Mouse (Mus musculus) olfactory bulb, adult 2 months (tissue): ENCODE data around the gene Rbfox3. TPM values are rescaled to one million over a fixed set of nuclear protein-coding genes. Genes with fewer than 3 reads are reported as not detected.

Experiments used
- H3K27ac ChIP-seq: fragments of 200-500 bp; 2 replicates; pipeline ENCODE4 v1.5.1; 2012; ENCODE audit warnings: low read depth, low read length; ENCODE audit not compliant: insufficient read depth
- H3K4me1 ChIP-seq: fragments of 200-500 bp; 2 replicates; pipeline ENCODE4 v1.6.1; 2012; ENCODE audit warnings: low read length; ENCODE audit not compliant: control insufficient read depth, insufficient read depth
- H3K4me3 ChIP-seq: fragments of 200-500 bp; 2 replicates; pipeline ENCODE4 v1.5.1; 2012; ENCODE audit warnings: mild to moderate bottlenecking, low read depth, low read length, moderate library complexity; ENCODE audit not compliant: insufficient read depth
- CTCF ChIP-seq: fragments of 200-500 bp; IDR thresholded peaks from 2 replicates; pipeline ENCODE4 v1.5.1; 2012; ENCODE audit warnings: low read depth, mild to moderate bottlenecking, low read length, moderate library complexity; ENCODE audit not compliant: insufficient read depth
- POLR2A ChIP-seq: fragments of 200-500 bp; IDR thresholded peaks from 2 replicates; pipeline ENCODE4 v1.6.1; 2012; ENCODE audit warnings: mild to moderate bottlenecking, low read depth, low read length, moderate library complexity; ENCODE audit not compliant: insufficient read depth
- WGBS: fragments of 180-500 bp; shearing (Covaris S2); methylation state at CpG from one replicate; pipeline ENCODE4 v1.1.7; 2018; 5-methylcytosine and 5-hydroxymethylcytosine counted together
- polyA plus RNA-seq: library from polyadenylated mRNA; stranded (reverse); fragments of >200 nt; gene quantifications from 2 replicates; pipeline ENCODE4 v1.2.4, GENCODE M21; 2012; ENCODE audit warnings: low replicate concordance; ENCODE audit not compliant: missing spikeins, insufficient read depth, insufficient read length

The Rbfox3 gene
- polyA plus RNA-seq: 164 TPM in 1 of 2 replicates, not detected in the other

DNA sequence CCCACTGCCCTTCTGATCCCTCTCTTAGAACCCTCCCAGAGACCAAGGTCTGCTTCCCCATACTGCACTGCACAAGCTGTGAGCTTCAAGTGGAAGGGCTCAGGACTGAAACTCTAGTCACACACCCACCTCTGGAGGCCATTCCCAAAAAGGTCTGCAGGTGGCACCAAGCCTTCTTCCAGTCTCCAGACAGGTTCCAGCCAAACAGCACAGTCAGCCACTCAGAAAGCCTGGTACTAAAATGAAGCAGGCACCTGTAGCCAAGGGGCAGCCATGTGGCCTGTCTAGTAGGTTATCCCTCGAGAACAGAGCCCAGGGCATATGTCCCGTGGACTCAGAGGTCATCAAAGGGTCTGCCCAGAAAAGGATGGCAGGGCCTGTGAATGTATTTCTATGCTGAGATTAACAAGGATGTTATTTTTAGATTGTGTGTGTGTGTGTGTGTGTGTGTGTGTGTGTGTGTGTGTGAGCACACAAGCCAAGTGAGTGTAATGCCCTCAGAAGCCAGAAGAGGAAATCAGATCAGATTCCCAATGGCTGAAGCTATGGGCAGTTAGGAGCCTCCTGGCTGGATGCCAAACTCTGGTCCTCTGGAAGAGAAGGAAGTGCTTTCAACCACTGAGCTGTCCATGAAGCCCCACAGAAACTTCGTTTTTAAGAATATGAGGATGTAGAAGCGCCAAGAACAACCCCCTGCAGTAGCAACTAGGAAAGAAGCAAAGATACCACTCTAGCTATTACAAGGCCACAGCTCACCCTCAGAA lies at the start of gene Rbfox3:
TSS of gene Rbfox3 (minus strand) at position 291 of the 764 bp plus-strand sequence.
- no peak within 1 kb of the TSS for H3K4me3 ChIP-seq
- H3K27ac ChIP-seq: no peak within 1 kb of the TSS
- TF ChIP-seq POLR2A (no peak), CTCF (0 out of 2 replicates have a peak, but pooled peaks have one; percentile 25)
- peaks cover 36% of the 10 kb centered on the region for H3K4me1 ChIP-seq
- 61% methylated on average over 4 of the region's 4 CpGs for WGBS

- H3K4me1 ChIP-seq: peaks cover 61% of the 10 kb centered on the region
- H3K27ac ChIP-seq: 0 out of 2 replicates have a peak overlapping the region, but pooled peaks have one; percentile 33
- H3K4me3 ChIP-seq: no peak overlapping the region
- no peak for TF ChIP-seq CTCF
- WGBS: 36% methylated on average over 3 of the region's 3 CpGs
Observed at GRCm38 (mm10) chr11:118960649-118961048, 49.3 kb upstream of the Rbfox3 start.

GRCm38 (mm10) chr11:118957070-118957471 lies 45.7 kb upstream of the Rbfox3 start:
- Histone ChIP-seq H3K4me3 (no peak overlapping the region), H3K4me1 (peaks cover 62% of the 10 kb centered on the region), H3K27ac (no peak overlapping the region)
- no peak for TF ChIP-seq POLR2A
- no peak for TF ChIP-seq CTCF
- 31% methylated on average over 14 of the region's 14 CpGs for WGBS

- H3K4me1 ChIP-seq: peaks cover 50% of the 10 kb centered on the region
- H3K27ac ChIP-seq: peak overlapping the region; percentile 23; the same call in 1 of the 2 replicates
- 23% methylated on average over 6 of the region's 6 CpGs for WGBS
- TF ChIP-seq POLR2A (no peak), CTCF (no peak)
- H3K4me3 ChIP-seq: no peak overlapping the region
Observed at GRCm38 (mm10) chr11:118955016-118955415, 43.6 kb upstream of the Rbfox3 start.

DNA sequence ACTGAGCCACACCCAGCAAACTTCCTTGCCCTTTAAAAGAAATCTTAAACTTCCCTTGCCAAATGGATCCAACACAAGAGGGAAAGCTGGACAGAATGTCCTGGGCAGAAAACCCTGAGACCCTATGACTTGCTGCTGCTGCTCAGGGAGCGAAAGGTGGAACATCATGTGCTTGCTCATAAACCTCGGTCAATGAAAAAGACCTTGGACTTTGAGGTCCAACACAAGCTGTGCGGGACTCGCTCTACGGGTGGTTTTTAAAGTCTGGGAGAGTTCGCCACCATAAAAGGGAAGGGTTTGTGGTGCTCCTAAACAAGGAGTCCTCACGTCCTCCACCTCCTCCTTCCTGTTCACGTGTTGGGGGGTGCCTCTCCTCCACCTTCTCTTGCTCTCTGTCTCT lies 34.5 kb upstream of the Rbfox3 start:
- Histone ChIP-seq H3K27ac (no peak overlapping the region), H3K4me1 (peaks cover 4% of the 10 kb centered on the region; the same call in 1 of the 2 replicates), H3K4me3 (no peak overlapping the region)
- WGBS: 97% methylated on average over 8 of the region's 8 CpGs
- no peak for TF ChIP-seq CTCF
- TF ChIP-seq POLR2A: no peak

GRCm38 (mm10) chr11:118941268-118941667 lies 29.9 kb upstream of the Rbfox3 start:
- WGBS: 41% methylated on average over 5 of the region's 5 CpGs
- Histone ChIP-seq H3K27ac (no peak overlapping the region), H3K4me1 (peaks cover 10% of the 10 kb centered on the region), H3K4me3 (no peak overlapping the region)
- TF ChIP-seq POLR2A: no peak
- TF ChIP-seq CTCF: no peak

- Histone ChIP-seq H3K4me1 (peaks cover 10% of the 10 kb centered on the region), H3K4me3 (no peak overlapping the region), H3K27ac (no peak overlapping the region)
- WGBS: 48% methylated on average over 11 of the region's 11 CpGs
- no peak for TF ChIP-seq CTCF
Observed at GRCm38 (mm10) chr11:118940539-118940938, 29.1 kb upstream of the Rbfox3 start.

GRCm38 (mm10) chr11:118939731-118940130 lies 28.3 kb upstream of the Rbfox3 start:
- Histone ChIP-seq H3K27ac (no peak overlapping the region), H3K4me3 (no peak overlapping the region), H3K4me1 (peaks cover 10% of the 10 kb centered on the region)
- TF ChIP-seq POLR2A: no peak
- no peak for TF ChIP-seq CTCF
- WGBS: 91% methylated on average over 4 of the region's 4 CpGs

GRCm38 (mm10) chr11:118934925-118935324 lies 23.5 kb upstream of the Rbfox3 start:
- TF ChIP-seq CTCF: no peak
- TF ChIP-seq POLR2A: no peak
- 70% methylated on average over 1 of the region's 1 CpGs for WGBS
- H3K4me3 ChIP-seq: no peak overlapping the region
- no peak overlapping the region for H3K27ac ChIP-seq
- no peaks in the 10 kb centered on the region for H3K4me1 ChIP-seq
